Mouse (Mus musculus): ENCODE measurements around the gene Sag.

DNA sequence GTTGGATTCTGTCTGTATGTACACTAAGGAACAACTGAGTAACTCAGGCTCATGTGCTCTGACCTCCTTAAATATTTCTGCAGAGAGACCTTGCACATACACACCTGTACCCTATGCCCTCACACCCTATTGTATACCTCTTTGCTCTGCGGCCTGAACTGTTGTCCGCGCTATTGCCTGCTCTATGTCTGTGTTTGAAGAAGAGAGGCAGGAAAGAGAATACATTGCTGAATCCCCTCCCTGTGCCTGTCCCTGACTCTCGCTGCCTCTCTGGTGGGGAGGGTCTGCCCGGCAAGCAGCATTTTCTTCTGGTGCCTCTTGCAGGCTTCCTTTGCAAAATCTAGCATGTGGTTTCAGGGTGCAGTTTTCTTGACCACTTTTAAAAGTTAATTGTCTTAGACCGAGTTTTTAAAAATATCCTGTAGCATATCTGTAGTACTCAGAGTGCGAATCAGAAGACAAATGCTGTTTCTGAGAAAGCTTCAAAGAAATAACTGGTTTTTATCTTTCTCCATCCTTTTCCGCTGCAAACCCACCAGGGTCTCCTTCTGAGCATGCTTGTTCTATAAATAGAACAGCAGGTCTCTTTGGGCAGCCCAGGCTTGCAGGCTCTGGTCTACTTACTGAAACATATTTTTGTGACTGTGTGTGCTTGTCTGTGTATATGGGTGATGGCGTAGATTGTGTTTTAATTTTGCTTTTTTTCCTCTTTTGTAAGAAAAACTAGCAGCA is 74.2 kb downstream of the Sag start:
- TF ChIP-seq ZNF384 (IDR thresholded peaks at IDR 0.05; ENCODE audit: low read depth, low read length) (no peak), CTCF (conservative IDR thresholded peaks at IDR 0.05 in 1 of 2, IDR thresholded peaks at IDR 0.05 in 1 of 2; ENCODE audit: low read depth in 2 of 2, low read length in 2 of 2) (no peak), RCOR1 (conservative IDR thresholded peaks at IDR 0.05; ENCODE audit: low read depth, low read length) (no peak)
